Mouse (Mus musculus): ENCODE data around the gene Sox8.

The Sox8 gene

GRCm38 (mm10) chr17:25579332-25580047 lies 9.0 kb upstream of the Sox8 start:
- 8% methylated on average over 21 of the region's 21 CpGs for WGBS

- WGBS = under 1% methylated on average over 31 of the region's 31 CpGs
These were observed 8.4 kb upstream of the Sox8 start, which contains the start of gene Lmf1 for GRCm38 (mm10) chr17:25578920-25579319. Gene Lmf1, plus strand, starts transcription at chr17:25579085.

GRCm38 (mm10) chr17:25577702-25578101 lies 7.2 kb upstream of the Sox8 start:
- WGBS = 44% methylated on average over 2 of the region's 2 CpGs

- 47% methylated on average over 6 of the region's 6 CpGs for WGBS
These were observed 6.8 kb upstream of the Sox8 start for GRCm38 (mm10) chr17:25577263-25577662.

GRCm38 (mm10) chr17:25576034-25576433 lies 5.5 kb upstream of the Sox8 start:
- 82% methylated on average over 2 of the region's 2 CpGs for WGBS

GRCm38 (mm10) chr17:25575208-25575971 lies 4.9 kb upstream of the Sox8 start:
- WGBS = 66% methylated on average over 12 of the region's 12 CpGs

- WGBS = 16% methylated on average over 8 of the region's 8 CpGs
These were observed 951 bp upstream of the Sox8 start for GRCm38 (mm10) chr17:25571453-25571820.

- WGBS = 8% methylated on average over 54 of the region's 54 CpGs
These were observed 446 bp downstream of the Sox8 start for GRCm38 (mm10) chr17:25569833-25570647.

GRCm38 (mm10) chr17:25568880-25569279 lies 1.6 kb downstream of the Sox8 start:
- WGBS = 22% methylated on average over 11 of the region's 11 CpGs

GRCm38 (mm10) chr17:25568206-25568605 lies 2.3 kb downstream of the Sox8 start:
- WGBS = 19% methylated on average over 10 of the region's 10 CpGs

- WGBS = 15% methylated on average over 14 of the region's 14 CpGs
These were observed 2.7 kb downstream of the Sox8 start for GRCm38 (mm10) chr17:25567745-25568144.

GRCm38 (mm10) chr17:25567261-25567660 lies 3.2 kb downstream of the Sox8 start:
- 60% methylated on average over 13 of the region's 13 CpGs for WGBS

- WGBS = 33% methylated on average over 17 of the region's 17 CpGs
These were observed 4.5 kb downstream of the Sox8 start for GRCm38 (mm10) chr17:25565860-25566600.

- WGBS = 33% methylated on average over 6 of the region's 6 CpGs
These were observed 5.2 kb downstream of the Sox8 start for GRCm38 (mm10) chr17:25565244-25565643.

- WGBS = 70% methylated on average over 5 of the region's 5 CpGs
These were observed 6.0 kb downstream of the Sox8 start for GRCm38 (mm10) chr17:25564481-25564880.

GRCm38 (mm10) chr17:25561223-25562028 lies 9.1 kb downstream of the Sox8 start:
- 56% methylated on average over 16 of the region's 16 CpGs for WGBS

- 53% methylated on average over 5 of the region's 5 CpGs for WGBS
These were observed 9.8 kb downstream of the Sox8 start for GRCm38 (mm10) chr17:25560554-25561222.

GRCm38 (mm10) chr17:25559634-25560033 lies 10.9 kb downstream of the Sox8 start:
- 68% methylated on average over 4 of the region's 4 CpGs for WGBS

GRCm38 (mm10) chr17:25556630-25557354 lies 13.7 kb downstream of the Sox8 start:
- WGBS = 12% methylated on average over 21 of the region's 21 CpGs
